Mouse (Mus musculus) MN1 (cell line): ENCODE measurements around the gene Mettl8.

Experiments
- DNase-seq: peaks from one replicate; pipeline ENCODE4 v3.0.0-alpha.2; 2016; ENCODE audit warnings: low spot score

Mettl8 gene

DNA sequence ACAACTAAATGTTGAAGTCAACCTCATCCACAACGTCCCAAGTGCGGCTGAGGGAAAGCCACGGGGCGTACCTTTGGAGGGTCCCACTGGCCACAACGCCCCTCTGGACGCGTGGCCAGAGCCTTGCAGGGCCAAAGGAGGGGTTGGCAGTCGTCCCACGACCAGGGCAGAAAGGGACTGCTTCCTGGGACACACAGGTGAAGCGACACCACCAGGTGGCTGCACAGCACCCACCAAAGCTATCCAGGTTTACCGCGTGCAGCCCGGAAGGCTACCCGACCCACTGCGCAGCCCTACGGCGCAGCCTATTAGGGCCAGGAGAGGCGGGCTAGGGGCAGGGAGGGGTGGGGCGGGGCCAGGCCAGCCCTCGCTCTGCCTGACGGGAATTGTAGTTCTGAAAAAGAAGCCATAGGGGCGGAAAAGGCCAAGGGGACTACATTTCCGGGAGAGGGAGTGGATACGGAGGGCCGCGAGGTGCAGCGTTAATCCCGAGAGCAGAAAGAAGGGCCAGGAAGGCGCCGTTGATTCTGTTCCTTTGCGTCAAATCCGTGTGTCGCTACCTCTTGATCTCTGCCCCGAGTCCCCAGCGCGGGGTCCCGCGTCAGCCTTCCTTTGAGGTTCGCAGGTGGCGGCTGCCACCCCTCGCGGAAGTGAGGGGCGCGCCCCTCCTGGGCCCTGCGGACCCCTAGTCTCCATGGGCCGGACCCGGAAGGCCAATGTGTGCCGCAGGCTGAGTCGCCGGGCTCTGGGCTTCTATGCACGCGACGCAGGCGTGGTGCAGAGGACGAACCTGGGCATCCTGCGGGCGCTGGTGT is at the start of gene Mettl8, which contains the start of gene Dcaf17:
Gene Mettl8 (minus strand): TSS at position 284 of the 815 bp plus-strand sequence.
Gene Dcaf17 (plus strand): TSS at position 29 of the 815 bp plus-strand sequence.
- peak; percentile 97 for DNase-seq

DNA sequence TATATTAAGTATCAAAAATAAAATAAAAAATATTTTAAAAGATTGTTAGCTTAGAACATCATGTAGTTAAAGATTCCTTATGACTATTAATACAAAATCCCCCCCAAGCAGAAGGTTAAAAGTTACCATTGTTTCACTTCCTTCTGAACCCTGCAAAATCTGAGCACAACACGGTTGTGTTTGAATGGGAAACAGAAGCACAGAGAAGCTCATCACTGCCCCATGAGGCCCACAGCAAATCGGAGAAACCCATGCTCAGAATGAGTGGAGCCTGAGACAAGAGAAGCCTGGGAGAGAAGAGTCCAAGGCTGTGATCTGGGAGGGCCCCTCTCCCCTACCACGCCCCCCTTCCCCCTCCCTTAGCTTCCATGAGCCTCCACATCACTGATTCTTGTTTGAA is 49.3 kb upstream of the Mettl8 start:
- DNase-seq = no peak

DNA sequence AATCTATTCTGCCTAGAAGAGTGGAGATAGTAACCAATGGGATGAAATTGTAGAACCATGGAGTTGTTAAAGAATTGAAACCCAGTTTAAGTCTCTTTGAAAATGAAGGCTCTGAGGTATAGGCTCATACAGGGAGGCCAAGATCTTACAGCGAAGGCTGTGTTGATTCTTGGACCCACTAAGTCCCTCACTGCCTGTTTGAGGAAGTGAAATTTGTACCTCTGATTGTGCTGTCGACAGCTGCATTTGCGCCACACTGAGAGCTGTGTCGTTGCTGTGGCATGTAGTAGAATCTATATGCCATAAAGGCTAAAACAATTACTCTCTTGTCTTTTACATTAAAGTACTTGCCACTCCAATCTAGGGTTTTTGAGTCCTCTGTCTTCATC is 47.9 kb upstream of the Mettl8 start:
- no peak for DNase-seq

DNA sequence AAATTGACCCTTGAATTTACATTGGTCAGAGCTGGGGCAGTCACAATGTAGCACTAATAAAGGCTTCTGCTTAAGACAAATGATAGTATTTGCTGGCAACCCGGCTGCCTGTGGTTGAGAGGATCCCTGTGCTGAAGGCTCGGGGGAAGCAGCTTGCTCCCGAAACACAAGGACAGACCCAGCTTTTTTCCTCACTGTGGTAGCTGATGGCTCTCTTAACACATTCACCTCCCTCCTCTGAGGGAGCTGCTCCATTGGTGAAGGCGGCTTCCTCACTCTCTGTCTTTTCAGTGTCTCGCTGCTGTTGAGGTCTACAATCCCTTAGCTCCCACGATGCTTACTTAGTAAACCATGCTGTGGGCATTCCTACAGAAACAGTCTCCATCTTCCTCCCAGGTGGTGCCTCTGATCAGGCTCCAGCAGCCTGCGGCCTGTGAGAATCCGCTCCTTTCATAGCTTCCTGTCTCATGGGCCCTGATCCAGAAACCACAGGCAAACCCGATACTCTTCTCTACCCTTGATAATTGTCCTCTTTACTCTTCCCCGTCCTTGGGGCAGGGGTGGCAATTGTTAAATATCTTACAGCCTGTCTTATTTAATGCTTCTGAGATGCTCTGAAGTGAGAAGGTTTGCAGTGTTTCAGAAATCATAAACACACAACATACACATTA is 47.4 kb upstream of the Mettl8 start:
- DNase-seq = no peak

DNA sequence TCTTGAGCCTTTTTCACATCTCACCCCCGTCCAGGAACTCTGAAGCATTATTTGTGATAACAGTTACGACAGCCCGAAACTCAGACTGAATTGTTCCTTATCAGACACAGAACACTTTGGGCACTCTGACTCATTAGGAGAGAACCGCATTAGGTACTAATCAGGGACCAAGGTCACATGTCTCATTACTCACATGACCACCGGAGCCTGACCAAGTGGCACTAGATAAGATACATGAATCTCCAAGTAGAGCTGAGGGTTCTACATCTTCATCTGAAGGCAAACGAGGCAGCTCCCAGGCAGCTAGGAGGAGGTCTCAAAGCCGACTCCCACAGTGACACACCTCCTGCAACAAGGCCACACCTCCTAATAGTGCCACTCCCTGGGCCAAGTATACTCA is 40.8 kb upstream of the Mettl8 start:
- DNase-seq = no peak

DNA sequence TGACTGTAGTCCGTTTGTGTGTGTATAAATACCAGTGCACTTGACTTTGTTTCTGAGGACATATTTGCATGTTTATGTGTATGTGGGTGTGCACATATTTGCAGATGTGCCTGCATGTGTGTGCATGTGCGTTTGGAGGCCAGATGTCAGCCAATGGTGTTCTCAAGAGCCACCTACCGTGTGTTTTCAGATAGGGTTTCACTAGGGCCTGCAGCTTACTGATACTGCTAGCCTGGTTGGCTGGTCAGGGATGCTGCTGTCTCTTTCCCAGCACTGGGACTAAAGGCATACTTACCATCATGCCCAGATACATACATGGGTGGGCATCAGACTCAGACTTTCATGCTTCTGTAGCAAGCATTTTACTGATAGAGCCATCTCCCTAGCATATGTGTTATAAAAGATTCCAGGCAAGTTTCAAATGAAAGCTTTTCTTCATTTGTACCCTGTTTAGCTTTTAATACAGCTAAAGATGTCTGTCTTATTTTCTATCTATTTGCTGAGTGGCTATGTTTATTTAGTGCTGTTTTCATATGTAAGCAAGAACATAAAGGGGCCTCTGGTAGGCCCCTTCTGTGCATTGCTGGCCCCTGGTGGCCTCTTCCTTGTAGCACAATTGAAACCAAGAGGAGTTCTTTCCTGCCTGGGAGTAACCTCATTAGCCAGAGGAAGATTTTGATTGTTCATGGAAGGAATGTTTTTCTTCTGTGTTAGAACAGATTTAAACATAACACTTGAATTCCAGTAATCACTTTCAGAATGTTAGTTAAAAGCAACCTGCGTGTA is 35.5 kb upstream of the Mettl8 start:
- no peak for DNase-seq

DNA sequence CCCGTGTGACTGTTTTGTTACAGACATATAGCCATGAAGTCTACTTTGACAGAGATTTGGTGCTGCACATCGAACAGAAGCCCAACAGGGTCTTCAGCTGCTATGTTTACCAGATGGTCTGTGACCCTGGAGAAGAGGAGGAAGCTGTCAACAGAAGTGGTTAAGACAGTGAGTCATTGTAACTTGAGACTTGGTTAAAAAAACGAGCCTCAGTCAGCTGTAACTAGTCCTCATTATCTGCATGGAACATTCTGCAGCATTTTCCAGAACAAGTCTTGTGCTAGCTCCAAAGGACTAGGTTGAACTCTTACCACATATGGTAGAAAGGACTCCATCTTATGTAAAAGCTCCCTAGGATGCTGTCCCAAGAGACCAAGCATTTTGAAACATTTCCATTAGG is 34.4 kb upstream of the Mettl8 start:
- no peak for DNase-seq

DNA sequence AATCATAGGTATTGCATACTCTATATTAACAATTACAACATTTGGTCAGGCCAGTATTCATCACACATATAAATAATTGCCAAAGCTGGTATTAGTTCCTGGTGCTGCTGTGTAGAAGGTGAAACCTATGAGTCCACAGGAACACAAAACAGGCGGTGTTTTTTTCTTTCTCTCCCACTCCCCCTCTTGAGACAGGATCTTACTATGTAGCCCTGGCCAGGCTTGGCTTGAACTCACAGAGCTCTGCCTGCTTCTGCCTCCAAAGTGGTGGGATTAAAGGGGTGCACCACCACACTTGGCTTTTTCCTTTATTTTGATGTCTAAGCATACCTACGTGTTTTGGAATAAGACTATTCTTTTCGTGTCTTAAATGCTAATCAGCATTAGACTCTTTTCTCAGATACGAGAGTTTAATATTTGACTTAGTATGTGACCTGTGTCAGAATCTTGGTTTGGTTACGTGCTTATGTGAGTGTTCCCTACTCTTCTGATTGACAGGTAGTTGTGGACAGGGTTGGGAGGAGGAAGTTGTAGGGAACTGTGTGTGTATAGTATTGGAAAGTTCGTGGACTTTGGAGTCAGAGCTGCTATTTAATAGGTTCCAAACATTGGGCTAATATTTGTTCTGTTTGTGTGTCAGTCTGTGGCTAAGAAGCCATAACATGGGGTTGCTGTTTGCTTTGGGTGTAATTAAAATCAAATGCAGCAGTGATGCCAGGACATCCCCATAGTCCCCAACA is 28.2 kb upstream of the Mettl8 start:
- no peak for DNase-seq

DNA sequence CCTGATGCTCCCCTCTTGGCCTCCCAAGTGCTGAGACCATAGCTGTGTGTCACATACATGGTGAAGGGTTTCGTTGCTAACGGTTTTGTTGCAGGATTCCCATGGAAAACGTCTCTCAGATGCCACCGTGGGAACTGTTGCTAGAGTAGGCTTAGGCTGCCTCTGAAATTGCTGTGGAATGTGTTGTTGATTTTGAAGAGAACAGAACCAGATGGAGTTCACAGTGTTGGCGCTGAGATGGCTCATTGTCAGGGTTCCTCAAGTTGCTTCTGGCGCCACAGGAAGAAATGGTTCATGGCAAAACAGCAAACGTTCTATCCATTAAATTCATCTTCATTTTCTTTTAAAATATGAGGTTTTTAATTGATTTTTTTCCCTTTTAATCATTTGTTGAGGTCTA is 27.0 kb upstream of the Mettl8 start:
- no peak for DNase-seq

DNA sequence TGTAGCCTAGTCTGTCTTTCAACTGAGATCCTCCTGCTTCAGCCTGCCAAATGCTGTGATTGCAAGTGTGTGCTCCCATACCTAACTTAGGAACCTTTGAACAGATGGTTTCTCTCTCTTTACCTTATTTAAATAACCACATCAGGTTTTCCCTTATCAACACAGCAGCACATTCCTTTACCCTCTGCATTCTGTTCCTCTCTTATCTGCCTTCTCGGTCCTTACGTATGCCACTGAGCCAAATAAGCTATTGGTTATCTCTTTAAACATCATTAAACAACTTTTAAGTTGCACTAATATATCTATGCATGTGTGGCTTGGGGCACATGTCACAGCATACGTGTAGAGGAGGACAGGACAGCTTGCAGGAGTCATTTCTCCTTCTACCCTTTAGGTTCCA is 18.4 kb upstream of the Mettl8 start:
- no peak for DNase-seq

DNA sequence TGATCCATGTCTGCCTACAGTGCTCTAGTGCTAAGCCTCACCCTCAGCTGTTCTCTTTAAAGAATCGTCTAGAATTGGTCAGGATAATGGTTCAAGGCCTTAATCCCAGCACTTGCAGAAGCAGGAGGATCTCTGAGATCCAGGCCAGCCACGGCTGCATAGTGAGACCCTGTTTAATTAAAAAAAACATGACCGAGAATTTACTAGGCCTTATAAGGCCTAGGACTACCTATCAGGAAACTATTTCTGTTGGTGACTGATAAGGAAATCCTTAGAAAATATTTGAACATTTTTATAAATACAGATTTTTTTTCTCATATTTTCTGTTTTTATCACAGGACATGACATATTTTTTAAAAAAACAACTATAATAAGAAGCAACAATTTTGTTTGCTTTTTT is 17.9 kb upstream of the Mettl8 start:
- DNase-seq = no peak

DNA sequence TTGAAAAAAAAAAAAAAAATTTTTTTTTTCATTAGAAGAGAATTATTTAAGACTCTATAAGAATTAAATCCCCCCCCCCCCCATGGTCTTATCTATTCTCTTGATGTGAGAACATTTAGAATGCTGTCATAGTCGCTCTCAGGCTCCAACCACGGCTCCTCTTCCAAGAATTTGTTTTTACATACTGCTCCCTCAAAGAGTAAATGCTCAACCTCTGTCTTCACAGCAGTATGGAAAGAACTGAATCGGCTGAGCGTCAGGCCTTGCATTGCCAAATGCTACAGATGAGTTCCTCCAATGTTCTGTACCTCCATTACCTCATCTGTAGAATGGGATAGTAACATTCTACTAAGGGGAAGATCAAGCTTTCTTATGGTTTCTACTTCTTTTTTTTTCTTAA is 16.2 kb upstream of the Mettl8 start:
- no peak for DNase-seq

DNA sequence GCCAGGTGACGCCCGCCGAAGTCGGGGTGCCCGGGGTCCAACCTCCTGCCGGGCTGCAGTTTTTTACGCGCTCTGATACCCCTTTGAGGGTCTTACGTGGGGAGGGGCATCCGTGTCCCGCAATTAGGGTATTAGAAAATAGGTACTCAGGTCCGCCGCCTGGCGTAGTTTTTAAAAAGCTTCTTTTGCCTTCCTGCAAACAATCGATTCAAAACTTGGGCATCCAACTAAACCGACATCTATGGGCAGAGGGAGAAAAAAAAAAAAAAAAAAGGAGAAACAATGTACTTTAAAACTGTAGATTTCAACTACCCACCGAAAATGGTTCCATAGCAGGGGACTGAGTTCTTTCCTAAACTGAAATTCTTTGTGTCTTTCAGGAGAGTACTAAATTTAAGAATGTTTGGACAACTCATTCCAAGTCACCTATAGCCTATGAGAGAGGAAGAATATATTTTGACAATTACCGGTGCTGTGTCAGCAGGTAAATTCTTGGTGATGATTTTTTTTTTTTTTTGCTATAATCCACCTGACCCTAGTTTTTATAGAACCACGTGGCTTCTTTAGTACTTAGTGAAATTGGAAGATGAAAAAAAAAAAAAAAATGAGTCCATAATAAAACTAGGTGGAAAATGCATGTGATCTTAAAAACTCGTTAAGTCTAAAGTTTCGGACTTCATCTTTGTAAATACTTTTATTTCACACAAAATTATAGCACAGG is 892 bp upstream of the Mettl8 start:
- DNase-seq = no peak

DNA sequence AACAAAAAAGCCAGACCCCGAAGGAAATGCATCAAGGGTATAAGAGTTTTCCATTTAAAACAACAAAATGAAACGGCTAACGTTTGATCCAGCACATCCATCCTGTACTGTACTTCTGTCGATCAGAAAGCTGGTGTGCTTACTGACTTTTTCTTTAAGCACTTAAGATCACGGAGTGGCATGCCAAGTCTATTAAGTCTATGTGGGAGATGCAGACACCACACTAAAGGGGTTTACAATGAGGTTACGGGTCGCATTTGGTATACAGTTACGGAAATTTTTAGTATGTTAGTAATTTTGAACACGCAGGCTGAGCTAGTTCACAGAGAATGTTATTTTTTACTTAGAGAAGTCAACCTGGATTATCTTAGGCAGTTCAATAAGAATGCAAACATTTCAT is 667 bp downstream of the Mettl8 start:
- peak; percentile 21 for DNase-seq

DNA sequence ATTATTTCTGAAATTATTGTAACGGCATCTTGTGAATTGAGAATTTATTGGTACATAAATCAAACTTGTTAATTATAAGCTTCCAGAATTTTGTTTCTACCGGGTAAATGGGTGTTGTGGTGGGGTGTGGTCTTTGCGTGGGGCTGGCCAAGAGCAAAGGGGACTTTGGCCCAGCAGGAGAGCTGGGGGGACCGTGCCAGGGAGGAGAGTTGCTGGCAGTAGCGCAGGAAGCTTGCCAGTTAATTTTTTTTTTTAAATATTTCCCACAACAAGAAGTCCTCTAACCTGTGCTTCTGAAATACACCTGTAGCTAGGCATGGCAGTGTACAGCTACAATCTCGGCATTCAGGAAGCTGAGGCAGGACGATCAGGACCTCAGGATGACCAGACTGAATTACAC is 4.9 kb downstream of the Mettl8 start:
- no peak for DNase-seq

DNA sequence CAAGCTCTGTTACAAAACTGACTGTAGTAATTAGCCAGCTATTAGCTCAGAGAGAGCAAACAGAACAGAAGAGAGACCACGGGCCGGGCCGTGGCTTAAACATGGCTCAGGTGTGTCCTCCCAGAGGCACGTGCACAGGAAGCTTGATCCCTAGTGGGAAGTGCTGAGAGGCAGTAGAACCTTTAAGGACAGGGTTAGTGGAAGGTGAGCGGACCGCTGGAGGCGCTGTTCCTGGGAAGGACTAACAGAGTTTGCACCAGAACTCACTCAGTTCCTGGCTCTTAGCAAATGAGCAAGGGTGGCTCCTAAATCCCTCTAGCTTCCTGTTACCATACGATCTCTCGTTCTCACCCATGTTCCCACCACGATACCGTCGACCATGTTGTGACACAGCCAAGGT is 6.5 kb downstream of the Mettl8 start:
- no peak for DNase-seq

DNA sequence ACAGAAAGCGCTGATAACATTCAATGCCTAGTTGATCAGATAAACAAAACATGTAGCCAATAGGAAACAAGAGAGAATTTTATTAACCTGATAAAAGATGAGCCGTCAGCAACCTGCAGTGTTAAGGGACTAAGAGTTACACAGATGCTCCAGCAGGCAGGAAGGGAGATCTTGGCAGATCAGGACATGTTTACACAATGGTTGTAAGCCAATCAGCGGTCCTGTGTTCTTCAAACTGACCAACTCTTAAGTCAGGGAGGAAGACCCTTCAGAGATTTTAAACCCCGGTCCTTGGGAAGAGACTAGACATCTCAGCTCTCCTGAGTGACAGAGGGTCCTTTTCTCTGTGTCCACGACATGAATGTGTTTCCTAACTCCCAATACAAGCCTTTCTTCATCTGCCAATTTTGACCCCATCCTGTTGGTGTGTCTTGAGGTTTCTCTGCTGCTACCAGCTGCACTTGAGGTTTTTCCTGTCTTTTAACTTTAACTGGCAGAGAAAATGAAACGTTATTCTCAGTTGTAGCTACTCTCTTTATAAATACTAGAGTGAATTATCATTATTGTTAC is 8.5 kb downstream of the Mettl8 start:
- DNase-seq = no peak

DNA sequence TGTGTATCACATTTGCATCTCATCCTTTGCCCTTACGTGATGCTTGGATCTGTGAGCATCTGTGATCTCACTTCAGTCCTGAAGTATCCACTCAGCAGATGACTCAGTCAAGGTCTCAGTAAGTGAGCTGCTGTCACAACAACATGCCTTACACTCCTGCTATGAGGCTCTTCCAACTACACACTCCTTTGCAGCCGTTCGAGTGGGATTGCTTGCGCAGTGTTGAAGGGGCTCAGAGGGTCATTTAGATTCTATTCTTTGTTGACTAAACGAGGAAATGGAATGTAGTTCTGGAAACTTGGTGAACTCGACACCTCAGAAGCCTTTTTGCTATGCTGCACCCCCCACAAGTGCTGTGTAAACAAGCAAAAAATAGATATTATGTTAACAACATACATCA is 9.2 kb downstream of the Mettl8 start:
- DNase-seq = no peak

DNA sequence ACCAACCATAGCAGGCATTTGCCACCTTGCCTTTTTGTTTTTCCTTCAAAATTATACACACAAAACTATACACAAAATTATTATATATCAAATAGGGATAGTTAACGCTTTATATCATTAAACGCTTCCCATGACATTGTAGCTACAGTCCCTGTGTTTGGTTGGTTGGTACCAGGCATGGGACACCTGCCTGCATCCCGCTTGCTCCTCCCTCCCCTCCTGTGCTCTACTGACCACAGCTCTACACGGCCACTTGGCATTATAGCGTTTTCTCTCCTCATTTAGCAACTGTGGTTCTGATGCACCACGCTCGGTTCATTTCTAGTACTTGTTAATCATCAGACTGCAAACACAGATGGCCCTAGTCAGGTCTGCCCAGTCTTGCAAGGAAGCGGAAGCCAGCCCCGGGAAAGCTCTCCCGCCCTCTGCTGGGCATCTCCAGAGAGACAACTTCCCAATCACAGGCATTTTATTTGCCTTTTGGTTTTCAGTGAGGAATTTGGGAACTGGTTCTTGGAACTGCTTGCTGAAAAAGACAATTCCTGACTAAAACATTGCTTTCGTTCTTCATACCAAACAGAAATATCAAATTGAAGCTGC is 15.8 kb downstream of the Mettl8 start:
- DNase-seq = peak; percentile 85

DNA sequence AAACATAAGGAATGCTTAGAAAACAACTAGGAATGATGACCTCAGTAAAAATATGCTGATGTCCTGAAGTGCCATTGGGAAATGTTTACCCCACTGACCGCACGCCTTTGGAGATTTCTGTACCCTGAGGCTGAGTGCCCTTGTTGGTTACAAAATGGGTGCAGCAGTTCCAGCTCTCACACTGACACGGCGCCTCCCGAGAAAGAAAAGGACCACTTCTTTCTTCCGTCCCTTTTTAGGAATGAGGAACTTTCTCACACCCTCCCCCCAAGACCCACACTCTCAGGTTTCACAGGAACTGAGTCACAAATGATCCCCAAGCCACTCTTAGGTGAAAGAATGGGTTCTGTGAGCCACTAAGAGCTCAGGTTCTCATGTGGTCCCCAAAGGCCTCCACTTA is 17.9 kb downstream of the Mettl8 start:
- DNase-seq = no peak

DNA sequence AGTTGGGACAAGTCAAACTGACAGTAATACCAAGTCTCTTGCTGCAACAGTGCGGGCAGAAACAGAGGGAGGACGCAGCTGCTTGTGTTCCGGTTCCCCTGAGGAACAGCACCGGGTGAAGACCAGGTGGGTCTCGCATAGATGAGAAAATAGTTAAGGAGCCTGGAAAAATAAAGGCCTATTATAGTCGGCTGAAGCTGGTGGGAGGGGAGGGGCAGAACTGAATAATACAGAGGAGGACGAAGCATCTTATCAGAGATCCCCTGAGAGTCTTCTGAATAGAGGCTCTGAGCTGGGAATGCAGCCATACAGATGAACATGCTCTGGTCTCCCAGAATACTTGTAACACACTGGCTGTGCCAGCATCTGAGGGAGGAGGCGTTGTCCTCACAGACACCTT is 21.4 kb downstream of the Mettl8 start:
- peak; percentile 26 for DNase-seq
